Mouse (Mus musculus) 416B (cell line): ENCODE measurements at regions not wholly inside any gene's neighbourhood (a gene's known extent, or its start where the extent isn't known, plus 50 kb on each side); places are given as distances from the start of the nearest gene placed in this dataset.

ENCODE experiments used
- DNase-seq: peaks from one replicate; pipeline ENCODE4 v3.0.0; 2011; ENCODE audit warnings: low read depth

DNA sequence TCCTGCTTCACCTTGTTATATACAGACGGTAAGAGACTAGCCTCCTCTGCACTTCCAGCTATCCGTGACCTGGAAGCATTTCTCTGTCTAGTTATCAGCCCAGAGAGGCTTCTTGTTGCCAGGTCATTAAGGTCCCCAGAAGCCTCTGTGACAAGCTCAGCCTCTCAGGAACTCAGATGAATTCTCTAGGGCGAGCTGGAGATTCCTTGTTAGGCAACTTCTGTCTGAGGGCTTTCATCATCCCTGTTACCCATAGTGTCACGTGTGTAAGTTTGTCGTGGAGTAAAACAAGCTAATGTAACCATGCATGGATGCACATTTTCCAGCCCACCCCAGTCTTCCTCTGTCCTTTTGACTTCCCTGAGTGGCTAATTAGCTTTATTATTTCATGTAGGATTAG, 126.3 kb upstream of the Ednra start:
- no peak for DNase-seq

- DNase-seq: no peak
Observed at GRCm38 (mm10) chr8:77870264-77870663, 146.0 kb upstream of the Ednra start.

DNA sequence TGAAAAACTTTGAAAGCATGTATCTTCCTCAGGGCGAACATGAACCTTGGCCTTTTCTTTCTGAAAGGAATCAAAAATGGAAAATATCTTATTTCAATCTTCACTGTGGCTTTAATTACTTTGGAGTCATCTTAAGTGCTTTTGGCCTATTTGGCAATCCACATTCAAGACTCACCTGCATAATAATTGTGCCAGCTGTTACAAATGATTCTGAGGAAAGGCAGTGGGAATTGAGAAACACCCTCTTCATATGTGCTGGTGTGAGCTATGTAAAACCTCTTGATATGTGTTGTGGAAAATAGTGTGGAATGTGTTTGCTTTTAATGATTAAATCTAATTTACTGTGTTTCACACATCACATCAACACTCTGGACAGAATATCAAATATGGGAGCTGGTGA, 148.5 kb upstream of the Ednra start:
- no peak for DNase-seq

GRCm38 (mm10) chr8:77919776-77920175, 195.5 kb upstream of the Ednra start:
- no peak for DNase-seq

GRCm38 (mm10) chr8:77921868-77922267, 197.6 kb upstream of the Ednra start:
- DNase-seq: no peak

DNA sequence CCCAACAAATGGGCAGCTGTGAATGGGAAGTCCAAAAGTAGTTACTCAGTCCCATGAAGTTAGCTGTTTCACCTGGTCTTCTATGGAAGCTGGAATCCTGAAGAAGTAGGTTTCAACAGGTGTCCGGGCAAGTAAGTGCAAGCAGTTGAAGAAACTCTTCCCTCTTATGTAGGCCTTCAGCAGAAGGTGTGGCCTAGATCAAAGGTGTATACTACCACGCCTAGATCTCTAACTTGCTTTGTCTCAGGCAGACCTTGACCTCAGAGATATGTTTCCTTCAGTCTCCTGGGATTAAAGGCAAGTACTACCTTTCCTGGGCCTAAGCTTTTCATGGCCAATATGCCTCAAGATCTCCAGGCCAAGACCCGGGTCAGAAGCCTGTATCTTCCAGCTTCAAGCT, 223.4 kb upstream of the Ednra start:
- DNase-seq: no peak

- DNase-seq: no peak
Observed at GRCm38 (mm10) chr8:77949640-77950039, 225.4 kb upstream of the Ednra start.

DNA sequence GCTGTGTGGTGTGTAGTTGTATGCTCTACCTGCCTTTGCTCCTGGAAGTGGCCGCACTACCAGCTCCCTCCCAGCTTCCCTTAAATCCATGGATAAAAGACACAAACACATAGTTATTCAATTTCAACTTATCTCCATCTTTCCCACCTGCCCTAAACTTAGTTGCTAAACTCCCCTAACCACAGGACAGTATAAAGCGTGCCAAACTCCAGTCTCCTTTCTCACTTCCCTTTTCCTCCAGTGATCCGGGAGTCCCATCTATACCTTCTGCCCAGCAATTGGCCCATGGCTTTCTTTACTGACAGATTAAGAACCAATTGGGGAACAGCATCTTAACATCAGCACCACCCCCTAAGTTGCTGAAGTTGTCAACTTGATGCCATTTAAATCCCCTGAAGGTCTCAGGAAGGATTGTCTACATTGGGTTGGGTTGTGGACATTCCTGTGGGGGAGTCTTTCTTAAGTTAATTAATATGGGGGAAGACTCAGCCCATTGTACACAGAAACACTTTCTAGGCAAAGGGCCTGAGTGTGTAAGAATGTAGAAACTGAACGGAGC, 234.6 kb upstream of the Ednra start:
- no peak for DNase-seq

DNA sequence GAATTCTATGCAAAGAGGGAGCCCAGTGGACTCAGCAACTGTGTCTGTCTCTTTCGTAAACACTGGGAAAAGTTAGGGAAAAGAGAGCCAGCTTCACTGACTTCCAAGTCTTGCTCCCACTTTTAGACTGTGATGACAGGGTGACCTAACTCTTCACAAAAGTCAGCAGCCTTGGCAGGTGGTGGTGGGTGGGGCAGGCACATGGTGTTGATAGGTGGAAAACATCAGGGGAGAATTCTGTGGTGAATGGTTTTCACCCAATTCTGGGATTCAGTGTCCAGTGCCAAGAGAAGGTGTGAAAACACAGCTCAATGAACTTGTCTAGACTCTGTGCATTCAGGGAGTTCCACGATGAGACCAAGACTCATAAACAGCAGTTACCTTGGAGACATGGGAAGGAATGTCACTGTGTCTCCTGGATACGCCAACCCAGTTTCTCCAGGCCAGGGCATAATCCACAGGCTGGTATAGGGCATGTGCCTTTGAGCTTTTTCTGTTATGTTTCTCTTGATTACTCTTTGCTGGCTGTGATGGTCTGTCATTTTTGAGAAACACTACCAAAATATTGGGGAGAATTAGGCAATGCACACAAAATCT, 238.9 kb upstream of the Ednra start:
- no peak for DNase-seq

DNA sequence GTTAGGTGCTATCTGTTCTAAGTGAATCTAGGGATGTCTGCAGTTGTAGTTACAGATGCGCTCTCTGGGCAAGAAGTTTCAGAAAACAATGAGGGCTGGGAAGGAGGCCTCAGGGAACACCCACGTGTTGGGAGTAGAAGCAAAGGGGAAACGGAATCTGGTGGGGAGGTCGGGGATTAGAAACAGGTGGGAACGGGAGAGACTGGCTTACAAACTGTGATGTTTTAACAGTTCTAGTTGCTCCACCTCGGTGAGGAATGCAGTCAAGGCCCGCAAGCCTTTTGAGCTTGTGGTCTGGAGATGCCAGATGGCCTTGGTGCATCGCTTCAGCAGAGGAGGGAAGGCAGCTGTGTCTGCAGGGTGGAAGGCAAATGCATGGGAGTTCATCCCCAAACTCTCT, 242.7 kb upstream of the Ttc29 start:
- DNase-seq: no peak

DNA sequence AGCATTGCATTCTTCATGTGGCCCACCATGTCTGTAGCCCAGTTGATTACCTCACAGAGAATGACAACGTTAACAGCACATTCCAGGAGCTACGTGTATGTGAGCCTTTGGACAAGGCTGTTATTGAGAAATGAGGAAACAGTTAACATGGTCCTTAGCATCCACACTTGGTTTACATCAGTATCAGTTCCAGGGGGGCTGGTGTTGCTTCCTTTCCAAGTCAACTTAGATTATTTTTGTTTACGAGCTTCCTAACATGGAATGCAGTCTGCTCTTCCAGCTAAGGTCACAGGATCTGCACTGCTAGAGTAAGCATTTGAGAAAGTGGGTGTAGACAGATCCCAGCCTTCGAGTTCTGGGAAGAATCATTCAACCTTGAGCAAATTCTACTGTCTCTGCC, 239.4 kb upstream of the Ttc29 start:
- no peak for DNase-seq

GRCm38 (mm10) chr8:77979106-77979505, 234.0 kb upstream of the Ttc29 start:
- no peak for DNase-seq

DNA sequence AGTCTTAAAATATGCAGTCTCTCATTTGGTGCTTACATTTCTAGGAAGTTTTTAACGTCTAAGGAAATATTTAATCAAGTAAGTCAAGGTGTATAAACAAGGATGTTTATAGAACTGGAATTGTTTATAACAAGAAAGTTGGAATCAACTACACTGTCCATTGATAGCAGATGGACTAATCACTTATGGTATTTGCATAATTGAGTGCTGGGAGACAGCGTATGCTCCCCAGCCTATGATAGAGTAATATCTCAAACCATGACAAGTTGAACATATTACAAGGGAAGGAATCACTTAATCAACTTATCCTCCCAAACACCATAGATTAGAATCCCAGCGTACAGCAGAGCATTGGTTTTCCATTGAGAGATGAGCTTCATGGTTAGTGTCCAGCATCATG, 232.4 kb upstream of the Ttc29 start:
- no peak for DNase-seq

- DNase-seq: no peak
Observed at GRCm38 (mm10) chr8:77982031-77982430, 231.1 kb upstream of the Ttc29 start.

- DNase-seq: no peak
Observed at GRCm38 (mm10) chr8:77983476-77983875, 229.6 kb upstream of the Ttc29 start.

GRCm38 (mm10) chr8:77987237-77987636, 225.9 kb upstream of the Ttc29 start:
- no peak for DNase-seq

DNA sequence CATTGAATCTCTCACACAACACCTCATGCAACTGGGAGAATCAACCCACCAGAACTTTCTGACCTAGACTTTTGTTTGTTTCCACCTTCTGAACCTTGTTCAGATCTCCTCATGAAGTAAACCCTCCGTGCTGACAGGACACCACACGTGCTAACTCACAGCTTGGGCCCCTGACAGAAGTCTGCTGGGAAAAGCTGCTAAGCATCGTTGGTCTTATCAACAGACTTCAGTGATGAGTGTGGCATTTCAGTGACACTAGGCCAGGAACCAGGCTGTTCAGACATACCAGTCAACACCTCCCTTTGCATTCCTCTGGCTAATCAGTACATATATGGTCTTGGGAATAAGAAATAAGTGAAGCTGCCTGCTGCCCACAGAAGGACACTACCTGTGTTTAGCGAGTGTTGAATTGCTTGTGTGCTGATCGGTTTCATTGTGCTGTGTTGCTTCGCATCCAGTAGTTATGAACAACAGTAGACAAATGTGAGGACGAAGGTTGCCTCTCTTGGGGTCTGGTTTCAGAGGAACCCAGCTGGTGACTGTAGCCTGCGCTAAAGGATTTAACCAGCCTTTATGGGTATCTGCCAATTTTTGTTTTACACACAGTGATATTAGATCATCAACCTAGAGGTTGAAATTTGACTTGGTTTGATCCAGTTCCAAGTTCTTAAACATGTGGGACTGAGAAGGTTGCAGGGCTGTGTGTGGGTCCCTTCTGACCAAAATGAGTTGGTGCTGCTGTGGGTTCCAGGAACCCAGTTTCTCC, 224.6 kb upstream of the Ttc29 start:
- DNase-seq: no peak

- DNase-seq: no peak
Observed at GRCm38 (mm10) chr8:77991050-77991449, 222.0 kb upstream of the Ttc29 start.

DNA sequence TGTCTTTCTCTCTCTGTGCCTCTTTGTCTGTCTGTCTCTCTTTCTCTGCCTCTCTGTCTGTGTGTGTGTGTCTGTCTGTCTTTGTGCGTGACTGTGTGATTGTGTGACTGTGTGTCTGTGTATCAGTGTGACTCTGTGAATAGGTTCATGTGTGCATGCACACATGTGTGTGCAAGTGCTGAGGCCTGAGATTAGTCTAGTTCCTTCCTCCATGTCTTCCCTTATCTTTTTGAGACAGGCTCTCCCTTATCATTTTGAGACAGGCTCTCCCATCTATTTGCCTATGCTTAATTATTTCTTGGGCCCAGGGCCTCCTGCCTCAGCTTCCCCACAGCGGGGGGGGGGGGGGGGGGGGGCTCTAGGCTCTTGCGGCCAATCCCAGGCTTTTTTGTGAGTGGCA, 212.8 kb upstream of the Ttc29 start:
- no peak for DNase-seq

- no peak for DNase-seq
Observed at GRCm38 (mm10) chr8:78001656-78002055, 211.4 kb upstream of the Ttc29 start.

DNA sequence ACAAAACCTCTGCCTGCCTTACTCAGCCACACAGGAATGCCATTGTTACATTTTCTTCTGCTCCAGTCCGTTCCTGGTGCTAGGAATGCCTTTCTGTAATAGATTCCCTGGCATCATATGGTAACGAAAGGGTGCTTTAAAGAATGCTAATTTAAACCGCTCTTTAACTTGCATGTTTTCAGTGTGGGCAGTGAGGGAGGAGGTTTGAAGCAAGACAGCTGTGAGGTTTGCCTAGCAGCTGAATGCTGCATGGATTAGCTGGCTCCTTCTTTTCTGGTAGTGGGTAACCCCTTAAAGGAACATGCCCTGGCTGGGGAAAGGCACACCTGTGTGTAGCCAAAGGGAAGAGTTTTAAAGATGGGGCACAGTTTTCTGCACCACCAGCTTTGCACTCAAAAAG, 211.0 kb upstream of the Ttc29 start:
- DNase-seq: no peak

GRCm38 (mm10) chr8:78003888-78004543, 209.1 kb upstream of the Ttc29 start:
- DNase-seq: peak; percentile 62

- no peak for DNase-seq
Observed at GRCm38 (mm10) chr8:78004891-78005290, 208.2 kb upstream of the Ttc29 start.
